Mouse (Mus musculus) liver, embryonic 11.5 days (tissue): ENCODE measurements around the gene Gm28035. TPM values are rescaled to one million over a fixed set of nuclear protein-coding genes. Genes with fewer than 3 reads are reported as not detected.

Source experiments
- ATAC-seq: fragments of 200-750 bp; cut with Nextera tagmentation; replicated peaks from 2 replicates; pipeline ENCODE4 v1.8.0; 2017; ENCODE audit warnings: moderate number of reproducible peaks, mild to moderate bottlenecking, moderate TSS enrichment, moderate library complexity; ENCODE audit not compliant: low FRiP score
- DNase-seq: peaks from one replicate; pipeline ENCODE4 v3.0.0-alpha.2; 2017; ENCODE audit warnings: low spot score
- H3K27ac ChIP-seq: fragments of 300-500 bp; sonication (generic); 2 replicates; pipeline ENCODE4 v1.5.1; 2014; ENCODE audit warnings: mild to moderate bottlenecking, low read depth, low read length, control low read depth
- H3K27me3 ChIP-seq: fragments of 300-500 bp; sonication (generic); replicated peaks from 2 replicates; pipeline ENCODE4 v1.6.1; 2014; ENCODE audit warnings: low read length, mixed read lengths; ENCODE audit not compliant: control insufficient read depth, insufficient read depth
- H3K36me3 ChIP-seq: fragments of 300-500 bp; sonication (generic); 2 replicates; pipeline ENCODE4 v1.6.1; 2014; ENCODE audit warnings: mild to moderate bottlenecking, low read length, moderate library complexity, mixed read lengths; ENCODE audit not compliant: control insufficient read depth, insufficient read depth
- H3K4me1 ChIP-seq: fragments of 300-500 bp; sonication (generic); replicated peaks from 2 replicates; pipeline ENCODE4 v1.6.1; 2014; ENCODE audit warnings: low read length, mixed read lengths; ENCODE audit not compliant: control insufficient read depth, insufficient read depth
- H3K4me2 ChIP-seq: fragments of 300-500 bp; sonication (generic); 2 replicates; pipeline ENCODE4 v1.6.1; 2014; ENCODE audit warnings: mild to moderate bottlenecking, control low read depth, moderate library complexity
- H3K4me3 ChIP-seq: fragments of 300-500 bp; sonication (generic); 2 replicates; pipeline ENCODE4 v1.5.1; 2014; ENCODE audit warnings: low read depth, low read length, control low read depth
- H3K9ac ChIP-seq: fragments of 300-500 bp; sonication (generic); 2 replicates; pipeline ENCODE4 v1.6.1; 2014; ENCODE audit warnings: low read depth, low read length, control low read depth
- H3K9me3 ChIP-seq: fragments of 300-500 bp; sonication (generic); 2 replicates; pipeline ENCODE4 v1.6.1; 2016; ENCODE audit warnings: low read length, inconsistent platforms, mixed read lengths; ENCODE audit not compliant: control insufficient read depth
- WGBS: fragments of 180-500 bp; shearing (Covaris S2); extraction: QIAGEN DNeasy Blood & Tissue Kit; methylation state at CpG from one replicate; pipeline ENCODE4 v1.1.7; 2014; 5-methylcytosine and 5-hydroxymethylcytosine counted together
- polyA plus RNA-seq: library from polyadenylated mRNA; unstranded; fragments of >200 nt; fragmentation: Nextera tagmentation; extraction: Ambion mirVana; gene quantifications from 2 replicates; pipeline ENCODE4 v1.2.1, GENCODE M21; 2014

Gm28035 gene
- polyA plus RNA-seq, 1 experiment from 2014 or later: 0.16 TPM

- Histone ChIP-seq H3K9ac (no peak overlapping the region), H3K9me3 (no peaks in the 10 kb centered on the region), H3K27ac (no peak overlapping the region), H3K27me3 (no peaks in the 10 kb centered on the region), H3K4me2 (no peak overlapping the region), H3K4me3 (no peak overlapping the region), H3K4me1 (peaks cover 25% of the 10 kb centered on the region), H3K36me3 (peaks cover 33% of the 10 kb centered on the region)
- no peak for DNase-seq
- WGBS: 94% methylated on average over 18 of the region's 18 CpGs
- ATAC-seq: no peak
These were observed 21.8 kb downstream of the Gm28035 start for GRCm38 (mm10) chr2:30261921-30262839.

GRCm38 (mm10) chr2:30262840-30263441 lies 22.6 kb downstream of the Gm28035 start:
- ATAC-seq (no peak), DNase-seq (no peak)
- H3K27me3 ChIP-seq: no peaks in the 10 kb centered on the region
- no peaks in the 10 kb centered on the region for H3K9me3 ChIP-seq
- no peak overlapping the region for H3K4me3 ChIP-seq
- H3K4me2 ChIP-seq: no peak overlapping the region
- peaks cover 28% of the 10 kb centered on the region for H3K4me1 ChIP-seq
- no peak overlapping the region for H3K9ac ChIP-seq
- 72% methylated on average over 4 of the region's 4 CpGs for WGBS
- H3K27ac ChIP-seq: no peak overlapping the region
- H3K36me3 ChIP-seq: peaks cover 32% of the 10 kb centered on the region; the same call in 1 of the 2 replicates

- no peaks in the 10 kb centered on the region for H3K9me3 ChIP-seq
- DNase-seq: no peak
- no peak overlapping the region for H3K27ac ChIP-seq
- H3K36me3 ChIP-seq: peaks cover 30% of the 10 kb centered on the region; the same call in 1 of the 2 replicates
- H3K4me1 ChIP-seq: peaks cover 28% of the 10 kb centered on the region
- no peak for ATAC-seq
- 86% methylated on average over 6 of the region's 6 CpGs for WGBS
- no peak overlapping the region for H3K4me2 ChIP-seq
- no peaks in the 10 kb centered on the region for H3K27me3 ChIP-seq
- no peak overlapping the region for H3K9ac ChIP-seq
- H3K4me3 ChIP-seq: no peak overlapping the region
These were observed 23.4 kb downstream of the Gm28035 start for GRCm38 (mm10) chr2:30263811-30264210.

- 80% methylated on average over 7 of the region's 7 CpGs for WGBS
- DNase-seq (no peak), ATAC-seq (no peak)
- no peak overlapping the region for H3K4me2 ChIP-seq
- H3K9me3 ChIP-seq: no peaks in the 10 kb centered on the region
- no peaks in the 10 kb centered on the region for H3K27me3 ChIP-seq
- H3K9ac ChIP-seq: no peak overlapping the region
- H3K4me3 ChIP-seq: no peak overlapping the region
- H3K27ac ChIP-seq: peak overlapping the region; percentile 82; the same call in 1 of the 2 replicates
- peaks cover 31% of the 10 kb centered on the region for H3K4me1 ChIP-seq
- H3K36me3 ChIP-seq: peaks cover 21% of the 10 kb centered on the region; the same call in 1 of the 2 replicates
These were observed 24.5 kb downstream of the Gm28035 start for GRCm38 (mm10) chr2:30264671-30265519.

- Histone ChIP-seq H3K4me3 (peak within 1 kb of the TSS; percentile 29), H3K36me3 (peaks cover 16% of the 10 kb centered on the region; the same call in 1 of the 2 replicates), H3K9me3 (no peaks in the 10 kb centered on the region), H3K27me3 (no peaks in the 10 kb centered on the region), H3K4me2 (peak within 1 kb of the TSS; percentile 52), H3K9ac (peak within 1 kb of the TSS; percentile 46), H3K4me1 (peaks cover 33% of the 10 kb centered on the region), H3K27ac (peak within 1 kb of the TSS; percentile 82)
- DNase-seq (no peak), ATAC-seq (no peak)
- 51% methylated on average over 5 of the region's 5 CpGs for WGBS
These were observed 25.4 kb downstream of the Gm28035 start, which contains the start of gene Phyhd1 for GRCm38 (mm10) chr2:30265767-30266253. TSS of gene Phyhd1 (plus strand) at chr2:30266203.

GRCm38 (mm10) chr2:30266392-30266941 lies 26.1 kb downstream of the Gm28035 start:
- peak overlapping the region; percentile 29 for H3K4me3 ChIP-seq
- ATAC-seq (peak; percentile 60), DNase-seq (peak; percentile 53)
- peak overlapping the region; percentile 52 for H3K4me2 ChIP-seq
- H3K4me1 ChIP-seq: peaks cover 33% of the 10 kb centered on the region
- peak overlapping the region; percentile 46; the same call in 1 of the 2 replicates for H3K9ac ChIP-seq
- H3K27me3 ChIP-seq: no peaks in the 10 kb centered on the region
- H3K9me3 ChIP-seq: no peaks in the 10 kb centered on the region
- WGBS: 27% methylated on average over 4 of the region's 4 CpGs
- peak overlapping the region; percentile 82 for H3K27ac ChIP-seq
- peaks cover 16% of the 10 kb centered on the region; the same call in 1 of the 2 replicates for H3K36me3 ChIP-seq

- H3K9ac ChIP-seq: no peak overlapping the region
- peak overlapping the region; percentile 29; the same call in 1 of the 2 replicates for H3K4me3 ChIP-seq
- WGBS: 87% methylated on average over 2 of the region's 2 CpGs
- no peaks in the 10 kb centered on the region for H3K9me3 ChIP-seq
- no peak for DNase-seq
- peaks cover 33% of the 10 kb centered on the region for H3K4me1 ChIP-seq
- H3K27me3 ChIP-seq: no peaks in the 10 kb centered on the region
- H3K4me2 ChIP-seq: peak overlapping the region; percentile 52
- peaks cover 7% of the 10 kb centered on the region; the same call in 1 of the 2 replicates for H3K36me3 ChIP-seq
- ATAC-seq: no peak
- no peak overlapping the region for H3K27ac ChIP-seq
These were observed 27.1 kb downstream of the Gm28035 start for GRCm38 (mm10) chr2:30267466-30267865.

GRCm38 (mm10) chr2:30268371-30268770 lies 28.0 kb downstream of the Gm28035 start:
- H3K36me3 ChIP-seq: 0 out of 2 replicates have a peak, but pooled peaks cover 6% of the 10 kb centered on the region
- H3K27ac ChIP-seq: no peak overlapping the region
- H3K4me3 ChIP-seq: no peak overlapping the region
- no peaks in the 10 kb centered on the region for H3K9me3 ChIP-seq
- no peak overlapping the region for H3K4me2 ChIP-seq
- 56% methylated on average over 4 of the region's 4 CpGs for WGBS
- H3K9ac ChIP-seq: no peak overlapping the region
- H3K4me1 ChIP-seq: peaks cover 33% of the 10 kb centered on the region
- no peaks in the 10 kb centered on the region for H3K27me3 ChIP-seq
- ATAC-seq (no peak), DNase-seq (no peak)
